Mouse (Mus musculus): Measurements from ENCODE around the gene Helt. TPM values are rescaled to one million over a fixed set of nuclear protein-coding genes. Genes with fewer than 3 reads are reported as not detected.

Gene Helt
- polyA plus RNA-seq, 1 experiment from 2014 or later, result not detected

DNA sequence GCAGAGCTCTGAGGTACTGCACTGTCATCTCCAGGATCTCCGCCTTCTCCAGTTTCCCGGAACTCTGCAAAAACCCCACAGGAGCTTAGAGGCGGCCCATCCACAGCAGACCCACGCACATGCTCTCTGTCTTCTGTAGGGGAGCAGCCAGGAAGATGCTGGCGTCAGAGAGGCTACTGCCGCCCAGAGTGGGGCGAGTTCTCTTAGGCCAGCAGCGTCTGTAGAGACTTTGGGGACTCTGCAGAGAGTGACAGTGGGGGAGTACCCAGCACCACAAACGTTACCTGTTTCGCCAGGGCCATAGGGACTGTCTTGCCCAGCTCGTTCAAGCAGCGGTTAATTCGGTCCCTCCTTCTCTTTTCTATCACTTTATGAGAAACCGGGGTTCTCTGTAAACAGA is 1.3 kb downstream of the Helt start:
- Histone ChIP-seq H3K9me3 (replicated peaks; ENCODE audit: control insufficient read depth, low read length) (no peaks in the 10 kb centered on the region), H3K9ac (ENCODE audit: low read depth, low read length) (no peak overlapping the region), H3K4me3 (ENCODE audit: low read depth, low read length) (no peak overlapping the region; the same call in 1 of the 2 replicates), H3K27ac (ENCODE audit: low read depth, low read length) (no peak overlapping the region), H3K27me3 (ENCODE audit: control insufficient read depth, insufficient read depth, low read length) (peaks cover 89% of the 10 kb centered on the region), H3K36me3 (ENCODE audit: control insufficient read depth, insufficient read depth, low read length) (no peaks in the 10 kb centered on the region), H3K4me2 (peak overlapping the region; percentile 3; the same call in 1 of the 2 replicates), H3K4me1 (ENCODE audit: control insufficient read depth, insufficient read depth, low read length) (peaks cover 3% of the 10 kb centered on the region)
- WGBS (ENCODE audit: insufficient replicate concordance), result 3% methylated on average over 14 of the region's 14 CpGs
- ATAC-seq (replicated peaks; ENCODE audit: insufficient number of reproducible peaks, low FRiP score, low TSS enrichment), result no peak

- Histone ChIP-seq H3K36me3 (ENCODE audit: control insufficient read depth, insufficient read depth, low read length) (no peaks in the 10 kb centered on the region), H3K27ac (ENCODE audit: low read depth, low read length) (no peak overlapping the region), H3K4me3 (ENCODE audit: low read depth, low read length) (peak overlapping the region; percentile 11; the same call in 1 of the 2 replicates), H3K27me3 (ENCODE audit: control insufficient read depth, insufficient read depth, low read length) (peaks cover 83% of the 10 kb centered on the region), H3K4me2 (peak overlapping the region; percentile 40), H3K9me3 (replicated peaks; ENCODE audit: control insufficient read depth, low read length) (no peaks in the 10 kb centered on the region), H3K9ac (ENCODE audit: low read depth, low read length) (no peak overlapping the region), H3K4me1 (ENCODE audit: control insufficient read depth, insufficient read depth, low read length) (peaks cover 3% of the 10 kb centered on the region)
- ATAC-seq (replicated peaks; ENCODE audit: insufficient number of reproducible peaks, low FRiP score, low TSS enrichment), result no peak
- 3% methylated on average over 33 of the region's 33 CpGs for WGBS (ENCODE audit: insufficient replicate concordance)
These were observed 2.4 kb downstream of the Helt start for GRCm38 (mm10) chr8:46291931-46292675.

DNA sequence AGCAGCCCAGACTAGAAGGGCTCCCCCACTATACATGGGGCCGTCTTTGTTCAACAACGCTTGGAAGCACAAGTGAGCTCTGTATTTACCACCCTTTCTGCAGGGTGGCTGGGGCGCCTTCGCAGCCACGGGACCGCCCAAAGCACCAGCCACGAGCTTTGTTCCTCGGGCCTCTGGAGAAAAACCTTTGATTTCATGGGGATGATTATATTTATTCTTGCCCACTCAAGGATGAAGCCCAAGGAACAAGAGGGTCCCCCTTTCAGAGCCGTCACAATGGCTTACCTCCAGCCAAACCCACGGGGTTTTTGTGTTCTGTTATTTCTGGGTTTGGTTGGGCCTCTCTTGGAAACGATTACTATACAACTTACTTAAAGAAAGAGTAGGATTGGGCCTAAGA is 5.2 kb downstream of the Helt start:
- WGBS (ENCODE audit: insufficient replicate concordance), result 47% methylated on average over 11 of the region's 11 CpGs
- H3K9me3 ChIP-seq (replicated peaks; ENCODE audit: control insufficient read depth, low read length), result no peaks in the 10 kb centered on the region
- ATAC-seq (replicated peaks; ENCODE audit: insufficient number of reproducible peaks, low FRiP score, low TSS enrichment), result no peak
- no peak overlapping the region for H3K27ac ChIP-seq (ENCODE audit: low read depth, low read length)
- H3K36me3 ChIP-seq (ENCODE audit: control insufficient read depth, insufficient read depth, low read length), result no peaks in the 10 kb centered on the region
- no peak overlapping the region for H3K9ac ChIP-seq (ENCODE audit: low read depth, low read length)
- peaks cover 8% of the 10 kb centered on the region for H3K4me1 ChIP-seq (ENCODE audit: control insufficient read depth, insufficient read depth, low read length)
- H3K4me3 ChIP-seq (ENCODE audit: low read depth, low read length), result no peak overlapping the region
- H3K4me2 ChIP-seq, result no peak overlapping the region
- H3K27me3 ChIP-seq (ENCODE audit: control insufficient read depth, insufficient read depth, low read length), result peaks cover 55% of the 10 kb centered on the region

GRCm38 (mm10) chr8:46288021-46288420 is 6.5 kb downstream of the Helt start:
- no peak for ATAC-seq (replicated peaks; ENCODE audit: insufficient number of reproducible peaks, low FRiP score, low TSS enrichment)
- Histone ChIP-seq H3K36me3 (ENCODE audit: control insufficient read depth, insufficient read depth, low read length) (no peaks in the 10 kb centered on the region), H3K4me2 (no peak overlapping the region), H3K27ac (ENCODE audit: low read depth, low read length) (no peak overlapping the region), H3K9me3 (replicated peaks; ENCODE audit: control insufficient read depth, low read length) (no peaks in the 10 kb centered on the region), H3K4me1 (ENCODE audit: control insufficient read depth, insufficient read depth, low read length) (peaks cover 4% of the 10 kb centered on the region; the same call in 1 of the 2 replicates), H3K27me3 (ENCODE audit: control insufficient read depth, insufficient read depth, low read length) (peaks cover 42% of the 10 kb centered on the region), H3K9ac (ENCODE audit: low read depth, low read length) (no peak overlapping the region), H3K4me3 (ENCODE audit: low read depth, low read length) (no peak overlapping the region)
- WGBS (ENCODE audit: insufficient replicate concordance), result 82% methylated on average over 6 of the region's 6 CpGs

DNA sequence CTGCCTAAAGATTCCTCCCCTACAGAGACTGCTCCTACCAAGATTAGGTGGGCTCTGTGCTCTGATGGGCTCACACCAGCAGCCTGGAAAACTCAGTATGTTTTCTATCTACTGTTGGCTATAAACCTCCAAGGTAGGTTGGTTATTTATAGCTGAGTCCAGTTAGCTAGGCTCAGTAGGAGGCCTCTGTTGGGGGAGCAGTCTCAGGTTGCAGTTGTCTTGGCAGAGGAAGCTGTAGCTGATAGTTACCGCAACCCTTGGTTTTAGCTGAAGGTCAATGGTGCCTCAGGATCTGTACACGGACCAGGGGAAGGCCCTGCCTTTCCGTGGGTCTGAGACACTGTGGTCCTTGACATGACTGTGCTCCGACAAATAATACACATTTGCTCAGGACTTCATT is 8.5 kb downstream of the Helt start:
- Histone ChIP-seq H3K9ac (ENCODE audit: low read depth, low read length) (no peak overlapping the region), H3K4me3 (ENCODE audit: low read depth, low read length) (no peak overlapping the region), H3K27ac (ENCODE audit: low read depth, low read length) (peak overlapping the region; percentile 54; the same call in 1 of the 2 replicates), H3K36me3 (ENCODE audit: control insufficient read depth, insufficient read depth, low read length) (no peaks in the 10 kb centered on the region), H3K4me1 (ENCODE audit: control insufficient read depth, insufficient read depth, low read length) (peaks cover 4% of the 10 kb centered on the region; the same call in 1 of the 2 replicates), H3K4me2 (no peak overlapping the region), H3K27me3 (ENCODE audit: control insufficient read depth, insufficient read depth, low read length) (peaks cover 22% of the 10 kb centered on the region), H3K9me3 (replicated peaks; ENCODE audit: control insufficient read depth, low read length) (no peaks in the 10 kb centered on the region)
- 49% methylated on average over 4 of the region's 4 CpGs for WGBS (ENCODE audit: insufficient replicate concordance)
- ATAC-seq (replicated peaks; ENCODE audit: insufficient number of reproducible peaks, low FRiP score, low TSS enrichment), result no peak

DNA sequence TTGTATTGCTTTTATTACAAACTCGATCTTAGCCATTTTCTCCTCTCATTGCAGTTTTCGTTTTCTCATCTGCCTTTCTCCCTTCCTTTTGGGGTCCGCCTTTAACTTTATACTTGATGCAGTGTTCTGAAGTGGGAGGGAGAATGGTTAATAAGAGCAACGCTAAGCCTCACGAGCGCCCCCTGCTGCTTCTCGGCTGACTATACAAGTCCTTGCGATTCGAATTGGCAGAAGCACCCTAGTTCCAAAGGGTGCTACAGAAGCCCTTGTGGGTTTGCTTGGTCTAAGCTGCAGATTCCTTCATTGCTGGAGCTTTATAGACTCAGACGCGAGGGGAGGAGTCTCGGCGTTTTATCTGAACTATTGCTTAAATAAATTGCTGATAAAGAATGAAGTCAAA is 12.9 kb downstream of the Helt start:
- no peak overlapping the region for H3K4me2 ChIP-seq
- WGBS (ENCODE audit: insufficient replicate concordance), result 15% methylated on average over 13 of the region's 13 CpGs
- no peak for ATAC-seq (replicated peaks; ENCODE audit: insufficient number of reproducible peaks, low FRiP score, low TSS enrichment)

GRCm38 (mm10) chr8:46276939-46277338 is 17.5 kb downstream of the Helt start:
- Histone ChIP-seq H3K4me1 (ENCODE audit: control insufficient read depth, insufficient read depth, low read length) (no peaks in the 10 kb centered on the region), H3K9ac (ENCODE audit: low read depth, low read length) (no peak overlapping the region), H3K4me3 (ENCODE audit: low read depth, low read length) (no peak overlapping the region), H3K9me3 (replicated peaks; ENCODE audit: control insufficient read depth, low read length) (no peaks in the 10 kb centered on the region), H3K36me3 (ENCODE audit: control insufficient read depth, insufficient read depth, low read length) (no peaks in the 10 kb centered on the region), H3K27ac (ENCODE audit: low read depth, low read length) (no peak overlapping the region), H3K27me3 (ENCODE audit: control insufficient read depth, insufficient read depth, low read length) (no peaks in the 10 kb centered on the region), H3K4me2 (no peak overlapping the region)
- ATAC-seq (replicated peaks; ENCODE audit: insufficient number of reproducible peaks, low FRiP score, low TSS enrichment), result no peak
- 79% methylated on average over 14 of the region's 14 CpGs for whole genome bisulfite sequencing (ENCODE audit: insufficient replicate concordance)

More for the DNA sequence above, 12.9 kb downstream of the Helt start:
- Histone ChIP-seq H3K4me3 (ENCODE audit: low read depth, low read length) (no peak overlapping the region), H3K27me3 (ENCODE audit: control insufficient read depth, insufficient read depth, low read length) (no peaks in the 10 kb centered on the region), H3K9ac (ENCODE audit: low read depth, low read length) (no peak overlapping the region), H3K9me3 (replicated peaks; ENCODE audit: control insufficient read depth, low read length) (no peaks in the 10 kb centered on the region), H3K27ac (ENCODE audit: low read depth, low read length) (no peak overlapping the region), H3K4me1 (ENCODE audit: control insufficient read depth, insufficient read depth, low read length) (peaks cover 4% of the 10 kb centered on the region; the same call in 1 of the 2 replicates), H3K36me3 (ENCODE audit: control insufficient read depth, insufficient read depth, low read length) (no peaks in the 10 kb centered on the region)

DNA sequence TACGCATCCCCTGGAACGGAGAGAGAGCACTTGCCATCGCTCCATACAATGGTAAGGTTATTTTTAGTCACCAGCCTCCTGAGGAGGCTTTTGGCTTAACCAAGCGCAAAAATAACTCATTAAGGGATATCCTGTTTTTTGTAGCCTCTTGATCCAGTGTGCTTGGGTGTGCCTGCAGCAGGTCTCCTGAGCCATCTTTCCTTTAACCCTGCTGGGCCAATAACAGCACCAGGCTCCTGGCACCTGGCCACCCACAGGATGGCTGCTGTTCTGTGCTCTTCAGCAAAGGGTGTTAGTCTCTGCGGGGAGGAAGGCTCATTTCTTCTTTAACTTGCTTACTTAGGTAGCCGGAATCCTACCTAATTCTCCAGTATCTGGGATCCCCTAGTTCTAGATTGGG is 23.7 kb downstream of the Helt start:
- Histone ChIP-seq H3K4me1 (ENCODE audit: control insufficient read depth, insufficient read depth, low read length) (no peaks in the 10 kb centered on the region), H3K9me3 (replicated peaks; ENCODE audit: control insufficient read depth, low read length) (no peaks in the 10 kb centered on the region), H3K36me3 (ENCODE audit: control insufficient read depth, insufficient read depth, low read length) (no peaks in the 10 kb centered on the region), H3K27me3 (ENCODE audit: control insufficient read depth, insufficient read depth, low read length) (no peaks in the 10 kb centered on the region), H3K4me3 (ENCODE audit: low read depth, low read length) (no peak overlapping the region), H3K9ac (ENCODE audit: low read depth, low read length) (no peak overlapping the region), H3K27ac (ENCODE audit: low read depth, low read length) (no peak overlapping the region), H3K4me2 (no peak overlapping the region; the same call in 1 of the 2 replicates)
- no peak for ATAC-seq (replicated peaks; ENCODE audit: insufficient number of reproducible peaks, low FRiP score, low TSS enrichment)
- 31% methylated on average over 6 of the region's 6 CpGs for WGBS (ENCODE audit: insufficient replicate concordance)

DNA sequence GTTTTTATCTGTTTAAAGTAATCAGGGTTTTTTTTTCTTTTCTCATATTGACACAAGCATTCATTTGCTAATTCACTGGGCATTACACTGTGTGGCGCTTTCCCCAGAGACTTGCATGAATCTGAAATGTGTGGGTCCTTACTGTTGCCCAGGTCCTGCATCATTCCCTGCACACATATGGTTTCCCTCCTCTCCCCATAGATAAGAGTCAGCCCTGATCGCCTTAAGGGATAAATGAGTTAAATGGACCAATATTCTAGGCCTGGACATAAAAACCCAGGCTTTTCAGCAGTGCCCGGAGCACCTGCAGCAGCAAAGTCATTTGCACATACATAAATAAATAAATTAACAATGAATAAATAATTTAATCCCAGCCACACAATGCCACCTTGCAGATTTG is 24.3 kb downstream of the Helt start:
- WGBS (ENCODE audit: insufficient replicate concordance), result 73% methylated on average over 3 of the region's 3 CpGs
- no peaks in the 10 kb centered on the region for H3K27me3 ChIP-seq (ENCODE audit: control insufficient read depth, insufficient read depth, low read length)
- no peak for ATAC-seq (replicated peaks; ENCODE audit: insufficient number of reproducible peaks, low FRiP score, low TSS enrichment)
- H3K9me3 ChIP-seq (replicated peaks; ENCODE audit: control insufficient read depth, low read length), result no peaks in the 10 kb centered on the region
- H3K4me2 ChIP-seq, result no peak overlapping the region
- no peaks in the 10 kb centered on the region for H3K4me1 ChIP-seq (ENCODE audit: control insufficient read depth, insufficient read depth, low read length)
- no peak overlapping the region for H3K9ac ChIP-seq (ENCODE audit: low read depth, low read length)
- H3K27ac ChIP-seq (ENCODE audit: low read depth, low read length), result no peak overlapping the region
- H3K4me3 ChIP-seq (ENCODE audit: low read depth, low read length), result no peak overlapping the region
- no peaks in the 10 kb centered on the region for H3K36me3 ChIP-seq (ENCODE audit: control insufficient read depth, insufficient read depth, low read length)
